16 mouse cellular contexts compared by ENCODE assay signal in genomic region chr11:32425043-32425658, GRCm38 (mm10).
"Had no signal": no experiment of that assay in that cellular context is flagged by ENCODE, and none has a peak within 500 bp of the region (broad histone marks: within the 10 kb centered on the region; RNA-seq: fewer than 3 reads in every experiment).

No protein-coding gene starts in this region.

- H3K9me3 ChIP-seq: liver, embryonic 12.5 days; liver, embryonic 15.5 days; midbrain, embryonic 10.5 days; midbrain, embryonic 13.5 days had no signal

- DNase-seq: kidney, adult 18-20 months; kidney, adult 9 months; kidney, postnatal 14 days; layer of hippocampus, adult 9-11 months; liver; thymus, adult 2 months; thymus, postnatal 14 days; thymus, postnatal 4 days had no signal

- H3K27ac ChIP-seq: layer of hippocampus, adult 2 months; liver, embryonic 12.5 days; liver, embryonic 15.5 days; midbrain, embryonic 10.5 days; midbrain, embryonic 13.5 days; stomach, postnatal 0 days had no signal

- H3K4me3 ChIP-seq: layer of hippocampus, adult 2 months; liver, embryonic 12.5 days; liver, embryonic 15.5 days; midbrain, embryonic 10.5 days; midbrain, embryonic 13.5 days had no signal

- H3K36me3 ChIP-seq: liver, embryonic 15.5 days had no signal

- ATAC-seq: inflammation-experienced regulatory T-cells, adult 6 months; intestine, embryonic 16.5 days; liver, embryonic 12.5 days; midbrain, embryonic 13.5 days had no signal

- H3K4me1 ChIP-seq: liver, embryonic 12.5 days; liver, embryonic 15.5 days; midbrain, embryonic 10.5 days; midbrain, embryonic 13.5 days had no signal

- H3K4me2 ChIP-seq: liver, embryonic 12.5 days; liver, embryonic 15.5 days; midbrain, embryonic 13.5 days had no signal

- H3K9ac ChIP-seq: liver, embryonic 12.5 days; liver, embryonic 15.5 days; midbrain, embryonic 13.5 days had no signal

- H3K27me3 ChIP-seq: liver, embryonic 12.5 days; liver, embryonic 15.5 days; midbrain, embryonic 13.5 days had no signal
